Mouse (Mus musculus): ENCODE results near the gene Pqlc3. TPM values are rescaled to one million over a fixed set of nuclear protein-coding genes. Genes with fewer than 3 reads are reported as not detected.

Pqlc3 gene
- polyA plus RNA-seq, 1 experiment from 2014 or later = 3.3 TPM

Other genes starting within 250 kb of the Pqlc3 start
- gene Greb1, start 199.5 kb downstream of the Pqlc3 start, polyA plus RNA-seq (2016; fragmentation: Nextera tagmentation; extraction: Ambion mirVana) = 4.5 and 6.5 TPM in 2 replicates
- 65.9 and 75.6 TPM in 2 replicates for gene E2f6, start 189.4 kb downstream of the Pqlc3 start, polyA plus RNA-seq (2016; fragmentation: Nextera tagmentation; extraction: Ambion mirVana)
- gene Rock2, start 105.5 kb downstream of the Pqlc3 start, polyA plus RNA-seq (2016; fragmentation: Nextera tagmentation; extraction: Ambion mirVana) = 25.4 and 25.6 TPM in 2 replicates
- gene 2410004P03Rik, start 11.3 kb upstream of the Pqlc3 start, polyA plus RNA-seq (2016; fragmentation: Nextera tagmentation; extraction: Ambion mirVana) = 3.5 TPM in 2 replicates
- gene Kcnf1, start 176.5 kb upstream of the Pqlc3 start, polyA plus RNA-seq (2016; fragmentation: Nextera tagmentation; extraction: Ambion mirVana) = 1.2 and 1.3 TPM in 2 replicates